Mouse (Mus musculus): ENCODE measurements around the gene Hs2st1. TPM values are rescaled to one million over a fixed set of nuclear protein-coding genes. Genes with fewer than 3 reads are reported as not detected.
A peak's percentile ranks its signal among the peaks of the same experiment; 100 is the strongest.

Gene Hs2st1
- polyA plus RNA-seq, 1 experiment from 2014 or later: 7.3 TPM

DNA sequence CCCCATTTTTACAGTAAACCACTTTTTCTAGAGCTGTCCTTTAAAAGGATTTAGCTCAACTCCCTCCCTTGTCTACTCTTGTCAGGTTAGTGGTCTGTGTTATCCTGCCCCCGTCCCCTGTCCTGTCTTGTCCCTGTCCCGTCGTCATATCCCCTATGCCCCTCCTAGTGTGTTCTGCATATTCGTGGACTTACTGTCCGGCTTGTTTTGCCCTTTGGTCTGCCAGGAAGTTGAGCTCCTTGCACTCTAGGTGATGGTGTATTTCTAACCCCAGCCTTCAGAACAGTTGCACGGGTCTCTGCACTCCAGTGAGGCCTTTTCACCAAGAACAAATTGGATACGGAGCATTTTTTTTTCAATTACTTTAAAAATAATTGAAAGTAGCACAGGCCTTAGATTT is 10.3 kb upstream of the Hs2st1 start:
- Histone ChIP-seq H3K4me2 (no peak overlapping the region), H3K27me3 (ENCODE audit: control insufficient read depth, insufficient read depth, low read length) (no peaks in the 10 kb centered on the region), H3K9me3 (replicated peaks; ENCODE audit: control insufficient read depth, low read length) (no peaks in the 10 kb centered on the region), H3K9ac (ENCODE audit: low read depth, low read length) (no peak overlapping the region), H3K36me3 (ENCODE audit: control insufficient read depth, insufficient read depth, low read length) (peaks cover 5% of the 10 kb centered on the region; the same call in 1 of the 2 replicates), H3K4me1 (ENCODE audit: control insufficient read depth, insufficient read depth, low read length) (peaks cover 34% of the 10 kb centered on the region), H3K4me3 (ENCODE audit: low read depth, low read length) (no peak overlapping the region), H3K27ac (ENCODE audit: low read depth, low read length) (no peak overlapping the region)
- ATAC-seq (replicated peaks; ENCODE audit: insufficient number of reproducible peaks, low FRiP score, low TSS enrichment): no peak
- 76% methylated on average over 7 of the region's 7 CpGs for WGBS (ENCODE audit: insufficient replicate concordance)

DNA sequence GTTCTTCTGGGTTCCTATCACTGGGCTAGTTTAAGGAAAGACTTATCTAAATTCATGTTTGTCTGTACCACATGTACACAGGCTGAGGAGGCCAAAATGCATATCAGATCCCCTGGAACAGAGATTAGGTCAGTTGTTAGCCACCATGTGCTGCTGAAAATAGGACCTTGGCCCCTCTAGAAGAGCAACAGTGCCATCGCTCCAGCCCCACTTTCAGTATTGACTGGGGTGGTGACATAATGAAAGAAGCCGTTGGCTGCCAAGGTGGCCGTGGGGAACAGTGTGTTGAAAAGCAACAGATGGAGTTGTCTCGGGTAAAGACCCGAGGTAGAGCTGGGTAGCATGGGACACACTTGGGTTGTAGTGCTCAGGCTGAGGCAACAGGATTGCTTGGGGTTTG is 9.8 kb upstream of the Hs2st1 start:
- 70% methylated on average over 5 of the region's 5 CpGs for WGBS (ENCODE audit: insufficient replicate concordance)

DNA sequence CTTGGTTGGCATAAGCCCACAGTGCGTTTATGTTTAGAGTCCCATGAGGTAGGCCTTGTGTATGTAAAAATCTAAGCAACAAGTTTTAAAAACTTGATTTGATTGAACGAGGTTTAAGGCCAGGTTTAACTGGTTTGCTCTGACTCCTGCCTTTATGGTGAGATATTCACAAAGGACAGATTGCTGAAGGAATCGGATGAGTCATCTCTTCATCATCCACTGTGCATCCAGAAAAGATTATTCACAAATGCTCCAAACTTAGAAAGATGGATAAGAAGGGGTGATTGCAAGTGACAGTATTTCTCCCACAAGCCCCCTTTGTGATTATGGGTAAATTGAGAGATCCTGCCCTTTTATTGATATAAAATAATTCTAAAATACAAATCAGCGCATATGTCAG is 8.9 kb upstream of the Hs2st1 start:
- no peaks in the 10 kb centered on the region for H3K9me3 ChIP-seq (replicated peaks; ENCODE audit: control insufficient read depth, low read length)
- H3K27me3 ChIP-seq (ENCODE audit: control insufficient read depth, insufficient read depth, low read length): no peaks in the 10 kb centered on the region
- H3K4me1 ChIP-seq (ENCODE audit: control insufficient read depth, insufficient read depth, low read length): peaks cover 24% of the 10 kb centered on the region
- no peak overlapping the region for H3K27ac ChIP-seq (ENCODE audit: low read depth, low read length)
- H3K4me3 ChIP-seq (ENCODE audit: low read depth, low read length): no peak overlapping the region
- H3K4me2 ChIP-seq: no peak overlapping the region
- ATAC-seq (replicated peaks; ENCODE audit: insufficient number of reproducible peaks, low FRiP score, low TSS enrichment): no peak
- H3K9ac ChIP-seq (ENCODE audit: low read depth, low read length): no peak overlapping the region
- peaks cover 5% of the 10 kb centered on the region; the same call in 1 of the 2 replicates for H3K36me3 ChIP-seq (ENCODE audit: control insufficient read depth, insufficient read depth, low read length)
- 88% methylated on average over 4 of the region's 4 CpGs for WGBS (ENCODE audit: insufficient replicate concordance)

More for the DNA sequence above, 9.8 kb upstream of the Hs2st1 start:
- no peak overlapping the region for H3K9ac ChIP-seq (ENCODE audit: low read depth, low read length)
- no peak overlapping the region for H3K4me2 ChIP-seq
- H3K27me3 ChIP-seq (ENCODE audit: control insufficient read depth, insufficient read depth, low read length): no peaks in the 10 kb centered on the region
- no peaks in the 10 kb centered on the region for H3K9me3 ChIP-seq (replicated peaks; ENCODE audit: control insufficient read depth, low read length)
- H3K36me3 ChIP-seq (ENCODE audit: control insufficient read depth, insufficient read depth, low read length): peaks cover 5% of the 10 kb centered on the region; the same call in 1 of the 2 replicates
- H3K4me3 ChIP-seq (ENCODE audit: low read depth, low read length): no peak overlapping the region
- peaks cover 33% of the 10 kb centered on the region for H3K4me1 ChIP-seq (ENCODE audit: control insufficient read depth, insufficient read depth, low read length)
- H3K27ac ChIP-seq (ENCODE audit: low read depth, low read length): no peak overlapping the region
- no peak for ATAC-seq (replicated peaks; ENCODE audit: insufficient number of reproducible peaks, low FRiP score, low TSS enrichment)

DNA sequence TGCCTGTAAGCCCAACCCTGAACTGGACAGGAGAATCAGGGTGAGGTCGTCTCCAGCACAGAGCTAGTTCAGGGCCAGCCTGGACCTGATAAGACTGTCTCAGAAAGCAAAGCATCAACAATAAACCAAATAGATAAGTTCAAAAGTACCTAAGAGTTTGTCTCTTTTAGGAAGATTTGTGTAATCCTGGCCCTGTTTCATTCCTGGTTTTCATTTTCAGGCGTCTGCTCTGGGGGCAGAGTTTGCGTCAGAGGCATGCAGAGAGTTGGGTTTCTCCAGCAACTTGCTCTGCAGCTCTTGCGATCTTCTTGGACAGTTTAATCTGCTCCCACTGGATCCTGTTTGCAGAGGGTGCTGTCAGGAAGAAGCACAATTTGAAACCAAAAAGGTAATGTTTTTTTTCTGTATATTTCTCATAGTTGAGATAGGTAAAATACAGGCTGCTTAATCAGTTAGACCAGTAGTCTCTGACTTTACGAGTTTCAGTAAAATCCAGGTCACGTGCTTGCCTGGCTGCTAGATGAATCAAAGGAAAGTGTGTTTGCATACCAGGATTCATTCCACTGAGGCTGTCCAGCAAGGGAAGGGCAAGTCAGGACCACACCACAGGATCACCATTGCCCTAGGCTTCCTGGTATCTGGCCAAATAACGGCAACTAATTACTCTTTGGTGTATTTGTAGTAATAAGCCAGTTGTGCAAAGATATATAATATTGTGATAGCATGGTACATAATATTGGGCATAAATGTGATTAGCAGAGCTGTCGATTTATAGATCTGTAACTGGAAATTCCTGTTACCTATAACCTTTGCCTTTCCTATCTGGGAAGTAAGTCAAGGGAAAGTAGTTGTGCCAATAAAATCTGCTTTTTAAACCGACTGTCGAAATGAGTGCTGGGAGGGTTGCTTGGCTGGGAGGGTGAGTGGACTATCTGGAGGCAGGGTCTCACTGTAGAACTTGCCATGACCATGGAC is 7.7 kb upstream of the Hs2st1 start:
- peaks cover 22% of the 10 kb centered on the region for H3K4me1 ChIP-seq (ENCODE audit: control insufficient read depth, insufficient read depth, low read length)
- WGBS (ENCODE audit: insufficient replicate concordance): 80% methylated on average over 10 of the region's 10 CpGs
- H3K9me3 ChIP-seq (replicated peaks; ENCODE audit: control insufficient read depth, low read length): no peaks in the 10 kb centered on the region
- no peak overlapping the region for H3K4me2 ChIP-seq
- H3K9ac ChIP-seq (ENCODE audit: low read depth, low read length): no peak overlapping the region
- H3K4me3 ChIP-seq (ENCODE audit: low read depth, low read length): no peak overlapping the region
- no peak overlapping the region for H3K27ac ChIP-seq (ENCODE audit: low read depth, low read length)
- peaks cover 5% of the 10 kb centered on the region for H3K36me3 ChIP-seq (ENCODE audit: control insufficient read depth, insufficient read depth, low read length)
- H3K27me3 ChIP-seq (ENCODE audit: control insufficient read depth, insufficient read depth, low read length): no peaks in the 10 kb centered on the region
- ATAC-seq (replicated peaks; ENCODE audit: insufficient number of reproducible peaks, low FRiP score, low TSS enrichment): no peak

DNA sequence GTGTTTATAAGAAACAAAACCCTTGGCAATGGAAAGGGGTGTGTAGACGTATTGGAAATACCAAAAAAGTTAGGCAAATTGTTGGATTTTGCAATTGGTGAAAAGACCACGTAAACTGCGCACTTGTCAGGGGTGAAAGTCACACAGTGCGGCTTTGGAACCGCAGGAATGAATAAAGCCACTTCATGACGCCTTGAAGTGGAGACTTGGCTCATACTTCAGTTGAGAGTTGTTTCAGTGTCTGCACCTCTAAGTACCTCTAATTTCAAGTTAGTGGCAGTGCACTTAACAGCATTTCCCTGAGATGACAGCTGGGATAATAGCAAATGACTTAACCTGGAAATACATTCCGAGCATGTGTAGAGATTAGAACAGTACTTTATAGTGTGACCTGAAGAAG is 4.3 kb upstream of the Hs2st1 start:
- no peak overlapping the region for H3K4me3 ChIP-seq (ENCODE audit: low read depth, low read length)
- 78% methylated on average over 7 of the region's 7 CpGs for WGBS (ENCODE audit: insufficient replicate concordance)
- H3K9me3 ChIP-seq (replicated peaks; ENCODE audit: control insufficient read depth, low read length): no peaks in the 10 kb centered on the region
- ATAC-seq (replicated peaks; ENCODE audit: insufficient number of reproducible peaks, low FRiP score, low TSS enrichment): no peak
- H3K4me1 ChIP-seq (ENCODE audit: control insufficient read depth, insufficient read depth, low read length): peaks cover 11% of the 10 kb centered on the region
- no peak overlapping the region for H3K4me2 ChIP-seq
- H3K27ac ChIP-seq (ENCODE audit: low read depth, low read length): no peak overlapping the region
- H3K36me3 ChIP-seq (ENCODE audit: control insufficient read depth, insufficient read depth, low read length): no peaks in the 10 kb centered on the region; the same call in 1 of the 2 replicates
- H3K9ac ChIP-seq (ENCODE audit: low read depth, low read length): no peak overlapping the region
- H3K27me3 ChIP-seq (ENCODE audit: control insufficient read depth, insufficient read depth, low read length): no peaks in the 10 kb centered on the region

DNA sequence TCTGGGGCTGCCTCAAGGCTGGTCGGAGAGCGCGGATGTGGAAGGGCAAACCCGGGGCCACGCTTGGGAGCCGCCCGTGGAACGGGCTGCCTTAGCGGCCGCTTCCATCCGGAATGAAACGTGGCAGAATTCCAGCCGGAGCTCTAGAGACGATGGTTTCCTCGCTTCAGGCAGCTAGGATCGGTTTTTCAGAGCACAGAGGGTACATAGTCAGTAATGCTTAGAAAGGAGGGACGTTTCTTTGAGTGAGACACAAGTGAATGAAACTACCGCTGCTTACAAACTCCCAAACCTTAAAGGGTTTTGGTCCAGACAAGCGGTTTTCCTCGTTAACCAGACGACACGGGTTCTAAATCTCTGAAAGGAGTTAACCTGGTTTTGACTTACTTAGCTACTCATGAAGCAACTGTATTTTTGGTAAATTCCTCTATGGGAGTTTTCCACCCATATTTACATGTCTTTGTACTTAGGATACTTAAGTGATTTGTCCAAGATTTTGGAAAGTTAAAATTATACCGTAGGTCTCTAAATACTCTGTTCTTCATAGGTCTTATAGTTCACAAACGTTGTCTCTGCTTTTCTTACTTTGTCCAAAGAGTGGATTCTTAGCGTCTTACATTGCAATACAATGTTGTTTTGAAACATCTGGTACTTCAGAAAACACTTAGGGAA is 971 bp upstream of the Hs2st1 start:
- H3K27ac ChIP-seq (ENCODE audit: low read depth, low read length): peak overlapping the region; percentile 91
- H3K4me1 ChIP-seq (ENCODE audit: control insufficient read depth, insufficient read depth, low read length): peaks cover 14% of the 10 kb centered on the region
- ATAC-seq (replicated peaks; ENCODE audit: insufficient number of reproducible peaks, low FRiP score, low TSS enrichment): no peak
- WGBS (ENCODE audit: insufficient replicate concordance): under 1% methylated on average over 25 of the region's 25 CpGs
- peak overlapping the region; percentile 92 for H3K9ac ChIP-seq (ENCODE audit: low read depth, low read length)
- peak overlapping the region; percentile 84 for H3K4me3 ChIP-seq (ENCODE audit: low read depth, low read length)
- H3K36me3 ChIP-seq (ENCODE audit: control insufficient read depth, insufficient read depth, low read length): no peaks in the 10 kb centered on the region; the same call in 1 of the 2 replicates
- peak overlapping the region; percentile 62 for H3K4me2 ChIP-seq
- H3K9me3 ChIP-seq (replicated peaks; ENCODE audit: control insufficient read depth, low read length): no peaks in the 10 kb centered on the region
- H3K27me3 ChIP-seq (ENCODE audit: control insufficient read depth, insufficient read depth, low read length): no peaks in the 10 kb centered on the region

DNA sequence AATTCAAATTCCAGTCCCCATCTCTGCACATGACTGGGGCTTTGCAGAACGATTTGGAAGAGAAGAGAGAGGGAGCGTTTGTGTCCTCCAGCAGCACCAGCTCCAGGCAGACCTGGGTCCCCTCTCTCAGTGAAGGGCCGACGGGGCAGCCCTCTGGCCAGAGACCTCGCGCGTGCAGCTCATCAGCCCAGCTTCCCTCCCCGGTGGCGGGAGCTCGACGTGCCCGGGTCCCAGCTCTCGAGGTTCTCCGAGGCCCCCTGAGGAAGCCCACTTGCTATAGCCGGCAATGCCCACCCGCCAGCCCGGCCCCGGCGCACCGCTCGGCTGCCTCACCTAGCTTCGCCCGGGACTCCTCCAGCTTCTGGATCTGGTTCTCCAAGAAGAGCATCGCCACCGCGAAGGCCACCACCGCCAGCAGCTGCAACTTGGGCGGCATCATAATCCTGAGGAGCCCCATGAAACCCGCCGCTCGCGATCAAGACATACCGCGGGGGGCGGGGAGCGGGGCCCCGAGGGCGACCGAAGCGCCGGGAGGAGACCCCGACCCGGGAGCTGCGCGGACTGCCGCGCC is 495 bp downstream of the Hs2st1 start:
- WGBS (ENCODE audit: insufficient replicate concordance): under 1% methylated on average over 41 of the region's 47 CpGs
- Histone ChIP-seq H3K4me3 (ENCODE audit: low read depth, low read length) (peak overlapping the region; percentile 84), H3K27ac (ENCODE audit: low read depth, low read length) (peak overlapping the region; percentile 84), H3K9ac (ENCODE audit: low read depth, low read length) (peak overlapping the region; percentile 84), H3K9me3 (replicated peaks; ENCODE audit: control insufficient read depth, low read length) (no peaks in the 10 kb centered on the region), H3K4me1 (ENCODE audit: control insufficient read depth, insufficient read depth, low read length) (peaks cover 14% of the 10 kb centered on the region), H3K4me2 (peak overlapping the region; percentile 95), H3K36me3 (ENCODE audit: control insufficient read depth, insufficient read depth, low read length) (no peaks in the 10 kb centered on the region; the same call in 1 of the 2 replicates), H3K27me3 (ENCODE audit: control insufficient read depth, insufficient read depth, low read length) (no peaks in the 10 kb centered on the region)
- ATAC-seq (replicated peaks; ENCODE audit: insufficient number of reproducible peaks, low FRiP score, low TSS enrichment): peak; percentile 9; the same call in 1 of the 2 replicates

DNA sequence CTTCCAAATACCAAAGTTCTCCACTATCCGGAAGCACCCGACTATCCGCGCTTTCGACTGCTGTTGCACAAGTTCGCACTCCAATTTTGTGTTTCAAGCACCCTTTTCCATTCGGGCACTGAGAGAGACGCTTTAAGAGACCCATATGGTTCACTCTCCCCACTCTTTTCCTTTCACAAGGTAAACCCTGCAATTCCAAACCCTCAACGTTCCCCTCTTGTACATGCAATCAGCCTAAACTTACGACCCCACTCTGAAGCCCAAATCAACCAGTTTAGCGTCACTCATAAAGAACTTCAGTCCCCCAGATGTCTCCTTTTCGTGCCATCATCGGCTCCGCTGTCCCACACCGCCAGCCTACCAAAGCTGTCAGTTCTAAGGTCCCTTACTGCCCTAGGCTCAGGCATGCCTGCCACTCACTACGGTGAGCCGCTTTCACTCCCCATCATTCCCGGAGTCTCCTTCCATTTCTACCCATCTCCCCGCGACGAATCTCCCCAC is 1.1 kb downstream of the Hs2st1 start:
- H3K4me3 ChIP-seq (ENCODE audit: low read depth, low read length): peak overlapping the region; percentile 84
- no peak for ATAC-seq (replicated peaks; ENCODE audit: insufficient number of reproducible peaks, low FRiP score, low TSS enrichment)
- H3K4me1 ChIP-seq (ENCODE audit: control insufficient read depth, insufficient read depth, low read length): peaks cover 14% of the 10 kb centered on the region
- H3K4me2 ChIP-seq: peak overlapping the region; percentile 95
- under 1% methylated on average over 21 of the region's 21 CpGs for WGBS (ENCODE audit: insufficient replicate concordance)
- peak overlapping the region; percentile 84; the same call in 1 of the 2 replicates for H3K27ac ChIP-seq (ENCODE audit: low read depth, low read length)
- peak overlapping the region; percentile 84 for H3K9ac ChIP-seq (ENCODE audit: low read depth, low read length)
- no peaks in the 10 kb centered on the region; the same call in 1 of the 2 replicates for H3K36me3 ChIP-seq (ENCODE audit: control insufficient read depth, insufficient read depth, low read length)
- no peaks in the 10 kb centered on the region for H3K27me3 ChIP-seq (ENCODE audit: control insufficient read depth, insufficient read depth, low read length)
- H3K9me3 ChIP-seq (replicated peaks; ENCODE audit: control insufficient read depth, low read length): no peaks in the 10 kb centered on the region

Measured in heart, embryonic 11.5 days (tissue).